Mouse (Mus musculus): ENCODE data around the gene Plekha6.

DNA sequence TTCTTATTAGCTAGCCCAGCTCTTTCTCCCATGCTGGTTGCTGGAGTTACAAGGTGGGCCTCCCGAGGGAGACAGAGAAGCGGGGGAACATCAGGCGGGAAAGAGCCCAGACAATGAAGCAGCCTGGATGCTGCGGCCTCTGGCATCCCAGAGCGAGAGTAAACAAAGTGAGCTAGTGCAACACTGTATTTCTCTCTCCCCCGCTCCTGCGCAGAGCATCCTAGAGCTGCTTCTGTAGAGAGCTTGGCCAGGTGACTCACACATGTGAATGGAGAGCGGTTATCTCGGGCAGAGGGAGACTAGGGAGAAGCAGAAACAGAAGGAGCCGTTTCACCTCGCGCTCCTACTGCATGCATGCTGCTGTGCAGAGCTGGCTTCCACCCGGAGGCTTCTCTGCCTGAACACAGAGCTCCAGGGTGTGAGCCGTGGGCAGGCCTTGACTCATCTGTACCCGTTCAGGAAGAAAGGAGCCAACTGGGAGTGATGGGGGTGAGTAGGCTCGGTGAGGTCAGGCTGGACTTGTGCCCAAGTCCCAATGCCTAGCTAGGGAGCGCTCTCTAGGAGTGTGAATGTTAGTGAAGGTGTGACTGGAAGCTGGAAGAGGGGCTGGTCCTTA is 46.0 kb downstream of the Plekha6 start:
- TF ChIP-seq POLR2A (IDR thresholded peaks at IDR 0.05; ENCODE audit: control insufficient read depth, low read depth, low read length) (no peak; the same call in 1 of the 2 replicates), CTCF (IDR thresholded peaks at IDR 0.05; ENCODE audit: control insufficient read depth, insufficient read depth, insufficient replicate concordance, low read depth, low read length) (no peak)

Data from testis, adult 2 months (tissue).